Mouse (Mus musculus): ENCODE results near the gene Myh9.
"Not testable (repeated sequence)": the region's sequence is repeated elsewhere in the genome, so short reads cannot be mapped to it uniquely, and the experiment has no call there.

The Myh9 gene

DNA sequence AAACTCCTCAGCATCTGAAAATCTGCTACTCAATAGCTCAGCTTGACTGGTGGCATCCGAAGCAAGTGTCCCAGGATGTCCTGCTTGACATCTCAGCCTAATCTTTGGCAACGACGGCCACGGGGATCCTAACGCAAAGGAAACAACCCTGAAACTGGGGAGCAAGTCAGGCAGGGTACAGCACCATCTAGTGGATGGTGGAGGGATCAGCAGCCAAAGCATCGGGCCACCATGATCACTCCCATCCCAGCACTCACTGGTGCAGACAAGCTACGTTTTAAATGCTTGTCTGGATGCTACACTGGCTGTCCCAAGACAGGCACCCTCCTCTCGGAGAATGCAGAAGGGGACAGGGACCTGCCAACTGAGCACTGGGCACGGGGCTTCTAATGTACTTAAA lies 85.1 kb downstream of the Myh9 start, which contains the start of gene Apol8:
TSS of gene Apol8 (minus strand) at position 156 of the 400 bp plus-strand sequence.
- DNase-seq (ENCODE audit: low read depth, low spot score) = peak; percentile 71

DNA sequence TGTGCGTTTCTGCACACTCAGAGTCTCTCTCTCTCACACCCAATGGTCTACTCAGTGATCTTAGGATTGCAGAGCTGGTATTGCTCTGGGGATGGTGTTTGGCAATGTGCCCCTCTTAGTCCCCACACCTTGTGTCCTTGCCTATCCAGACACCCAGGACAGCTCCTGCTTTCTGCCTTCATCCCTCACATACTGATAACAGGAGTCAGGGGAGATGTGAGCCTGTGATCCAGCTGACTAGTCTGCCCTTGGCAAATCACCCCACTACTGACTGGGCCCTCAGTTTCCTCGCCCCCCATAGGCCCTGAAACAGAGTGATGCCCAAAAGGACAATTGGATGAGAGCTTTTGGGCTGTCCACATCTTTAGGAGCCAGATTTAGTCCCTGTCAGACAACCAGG lies 85.9 kb downstream of the Myh9 start:
- no peak for DNase-seq (ENCODE audit: low read depth, low spot score)

GRCm38 (mm10) chr15:77755132-77755531 lies 86.8 kb downstream of the Myh9 start:
- DNase-seq (ENCODE audit: low read depth, low spot score) = no peak

DNA sequence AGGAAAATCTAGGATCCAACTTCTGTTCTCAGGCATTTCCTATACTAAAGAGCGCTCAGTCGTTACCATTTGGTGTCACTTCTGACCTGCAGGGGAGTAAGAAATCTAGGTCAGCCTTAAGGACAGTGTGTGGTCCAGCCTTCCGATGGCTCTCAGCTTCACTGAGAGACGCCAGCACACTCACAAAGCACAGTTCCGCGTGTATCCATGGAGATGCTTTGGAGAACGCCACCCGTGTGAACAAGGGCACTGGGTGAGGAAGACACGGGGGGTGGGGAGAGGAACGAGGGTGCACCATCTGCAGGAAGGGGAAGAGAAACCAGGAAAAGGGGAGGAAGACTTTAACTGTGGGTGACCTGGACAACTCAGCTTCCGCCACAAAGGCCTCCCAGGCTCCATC lies 89.5 kb downstream of the Myh9 start:
- DNase-seq (ENCODE audit: low read depth, low spot score) = no peak

GRCm38 (mm10) chr15:77750461-77750860 lies 91.5 kb downstream of the Myh9 start:
- peak; percentile 77 for DNase-seq (ENCODE audit: low read depth, low spot score)

- no peak for DNase-seq (ENCODE audit: low read depth, low spot score)
Observed at GRCm38 (mm10) chr15:77749717-77750116, 92.3 kb downstream of the Myh9 start.

GRCm38 (mm10) chr15:77748414-77748813 lies 93.6 kb downstream of the Myh9 start:
- no peak for DNase-seq (ENCODE audit: low read depth, low spot score)

- DNase-seq (ENCODE audit: low read depth, low spot score) = no peak
Observed at GRCm38 (mm10) chr15:77746326-77746725, 95.6 kb downstream of the Myh9 start.

DNA sequence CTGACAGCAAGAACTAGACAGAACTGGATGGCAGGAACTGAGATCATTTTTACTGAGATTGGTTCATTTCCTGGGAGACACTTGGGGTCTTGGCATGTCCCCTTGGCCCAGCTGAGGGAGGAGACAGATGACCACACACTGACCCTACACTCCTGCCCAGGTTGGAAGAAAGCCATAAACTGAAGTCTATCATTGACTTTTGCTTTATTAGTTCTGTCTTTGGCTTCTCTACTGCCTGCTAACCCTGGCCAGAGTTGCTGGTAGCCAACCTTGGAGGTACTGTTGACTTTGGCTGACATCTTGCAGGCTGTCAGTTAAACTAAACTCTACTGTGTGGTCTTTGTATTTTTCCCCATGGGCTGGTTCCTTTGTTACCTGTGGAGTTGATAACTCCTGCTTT lies 96.9 kb downstream of the Myh9 start:
- DNase-seq (ENCODE audit: low read depth, low spot score) = no peak

DNA sequence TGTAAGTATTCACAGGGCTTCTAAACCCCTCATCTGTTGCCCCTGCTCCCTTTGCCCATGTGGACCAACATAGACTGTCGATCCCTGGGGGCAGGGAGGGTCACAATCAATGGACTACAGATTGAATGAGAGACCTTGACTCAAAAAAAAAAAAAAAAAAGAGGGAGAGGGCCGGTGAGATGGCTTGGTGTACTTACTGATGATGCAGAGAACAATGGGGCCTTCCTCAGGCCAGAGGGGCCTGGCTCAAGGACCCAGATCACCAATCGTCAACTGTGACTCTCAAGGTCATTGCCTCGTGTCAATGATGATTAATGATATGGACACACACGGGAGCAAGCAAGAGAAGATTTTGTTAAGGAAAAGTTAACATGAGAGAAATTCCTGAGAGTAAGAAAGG lies 97.3 kb downstream of the Myh9 start:
- DNase-seq (ENCODE audit: low read depth, low spot score) = no peak

DNA sequence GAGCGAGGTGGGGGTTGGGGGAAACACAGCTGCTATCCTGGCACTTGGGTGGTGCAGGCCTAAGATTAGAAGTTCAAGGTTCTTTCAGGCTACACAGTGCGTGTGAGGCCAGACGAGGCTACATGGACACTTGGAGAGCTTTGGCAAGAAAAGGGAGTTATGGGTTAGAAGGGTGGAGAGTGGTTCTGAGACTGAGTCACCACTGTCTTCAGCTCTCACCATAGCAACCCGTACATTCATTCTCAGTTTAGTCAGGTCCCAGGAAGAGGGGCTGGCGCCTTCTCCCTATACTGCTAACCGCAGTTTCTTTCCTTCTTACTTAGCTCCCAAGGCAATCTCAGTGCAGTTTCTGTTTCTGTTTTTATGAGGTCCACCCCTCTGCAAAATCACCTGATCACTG lies 100.4 kb downstream of the Myh9 start:
- DNase-seq (ENCODE audit: low read depth, low spot score) = not testable (repeated sequence)

GRCm38 (mm10) chr15:77740511-77741297 lies 101.3 kb downstream of the Myh9 start:
- peak; percentile 65 for DNase-seq (ENCODE audit: low read depth, low spot score)

DNA sequence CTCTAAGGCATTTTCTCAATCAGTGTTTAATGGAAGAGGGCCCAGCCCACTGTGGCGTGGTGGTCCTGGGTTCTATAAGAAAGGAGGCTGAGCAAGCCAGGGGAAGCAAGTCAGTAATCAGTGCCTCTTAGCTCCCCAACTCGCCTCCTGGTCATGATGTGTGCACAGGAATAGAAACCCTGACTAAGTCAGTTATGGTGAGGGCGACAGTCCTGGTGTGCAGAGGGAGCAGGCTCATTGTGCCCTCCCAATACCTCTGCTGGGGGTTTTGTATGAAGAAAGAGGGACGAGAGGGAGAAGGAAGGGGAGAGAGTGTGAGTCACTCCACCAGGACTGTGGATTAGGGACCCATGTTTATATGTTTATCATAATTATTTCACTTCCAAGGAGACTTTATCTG lies 108.1 kb downstream of the Myh9 start:
- DNase-seq (ENCODE audit: low read depth, low spot score) = not testable (repeated sequence)

DNA sequence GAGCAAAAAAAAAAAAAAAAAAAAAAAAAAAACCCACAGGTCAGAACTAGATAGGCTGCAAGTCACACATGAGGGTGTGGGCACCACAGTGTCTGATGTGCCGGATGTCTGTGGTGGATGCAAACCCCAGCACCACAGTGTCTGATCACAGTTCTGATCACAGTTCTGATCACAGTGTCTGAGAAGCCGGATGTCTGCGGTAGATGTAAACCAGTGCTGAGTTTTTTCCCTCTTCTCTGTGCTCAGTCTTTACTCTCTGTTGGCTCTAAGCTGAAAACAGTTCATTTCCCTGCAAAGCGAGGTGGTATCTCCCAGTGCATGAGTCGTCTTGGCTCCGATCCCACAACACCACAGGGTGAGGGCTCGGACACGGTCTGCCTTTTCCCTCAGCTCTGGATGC lies 108.6 kb downstream of the Myh9 start:
- not testable (repeated sequence) for DNase-seq (ENCODE audit: low read depth, low spot score)

- not testable (repeated sequence) for DNase-seq (ENCODE audit: low read depth, low spot score)
Observed at GRCm38 (mm10) chr15:77732851-77733250, 109.1 kb downstream of the Myh9 start.

DNA sequence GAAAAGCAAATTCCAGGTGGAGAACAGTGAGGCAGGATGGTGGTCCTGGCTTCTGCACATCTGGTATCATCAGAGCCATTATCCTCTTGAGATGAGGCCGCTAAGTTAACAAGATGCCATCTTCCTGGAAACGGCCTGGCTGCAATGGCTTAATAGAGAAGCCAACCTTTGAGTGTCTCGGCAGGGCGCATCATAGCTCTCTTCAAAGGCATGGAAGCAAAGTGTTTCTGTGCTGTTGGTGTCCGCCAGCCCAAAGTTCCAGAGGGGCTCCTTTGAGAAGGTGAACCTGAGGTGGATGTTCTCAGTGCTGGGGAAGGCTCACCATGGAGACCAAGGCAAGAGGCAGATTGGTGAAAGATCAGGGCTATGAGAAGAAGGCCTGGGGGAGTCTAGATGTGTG lies 110.4 kb downstream of the Myh9 start:
- DNase-seq (ENCODE audit: low read depth, low spot score) = no peak

- DNase-seq (ENCODE audit: low read depth, low spot score) = not testable (repeated sequence)
Observed at GRCm38 (mm10) chr15:77728739-77729138, 113.2 kb downstream of the Myh9 start, which contains the start of gene Apol9b. Gene Apol9b, plus strand, starts transcription at chr15:77729039.

DNA sequence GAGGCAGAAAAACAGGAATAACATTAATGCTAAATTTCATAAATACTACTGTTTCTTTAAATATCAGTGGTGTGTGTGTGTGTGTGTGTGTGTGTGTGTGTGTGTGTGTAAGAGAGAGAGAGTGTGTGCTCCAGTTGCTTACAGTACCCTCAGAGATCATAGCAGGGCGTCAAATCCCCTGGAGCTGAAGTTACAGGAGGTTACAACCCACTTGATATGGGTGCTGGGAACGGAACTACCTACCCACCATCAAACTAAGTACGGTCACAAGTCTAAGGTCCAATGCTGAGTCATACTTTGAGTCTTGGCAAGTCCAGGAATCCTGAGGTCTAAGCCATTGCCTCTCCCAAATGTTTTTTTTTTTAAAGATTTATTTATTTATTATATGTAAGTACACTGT lies 114.2 kb downstream of the Myh9 start:
- DNase-seq (ENCODE audit: low read depth, low spot score) = not testable (repeated sequence)

DNA sequence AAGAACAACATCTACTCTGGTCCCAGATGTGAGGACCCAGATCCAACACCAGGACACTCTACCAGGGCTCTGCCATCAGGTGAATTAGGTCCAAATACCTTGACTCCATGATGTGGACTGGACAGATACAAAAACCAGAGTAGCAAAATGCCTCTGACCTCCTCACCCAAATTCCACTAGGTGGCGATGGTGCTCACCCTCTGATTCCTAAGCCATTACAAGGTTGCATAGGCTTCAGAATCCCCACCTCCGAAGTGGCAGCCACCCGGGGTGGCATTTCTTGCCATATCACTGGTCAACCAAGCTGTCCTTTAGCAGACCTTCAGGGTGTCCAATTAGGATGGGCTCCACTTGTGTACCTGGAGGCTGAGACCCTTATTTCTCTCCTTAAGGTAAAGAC lies 114.8 kb downstream of the Myh9 start:
- DNase-seq (ENCODE audit: low read depth, low spot score) = peak; percentile 30

- DNase-seq (ENCODE audit: low read depth, low spot score) = not testable (repeated sequence)
Observed at GRCm38 (mm10) chr15:77725393-77726020, 116.5 kb downstream of the Myh9 start.

- DNase-seq (ENCODE audit: low read depth, low spot score) = not testable (repeated sequence)
Observed at GRCm38 (mm10) chr15:77724208-77724911, 117.6 kb downstream of the Myh9 start.

DNA sequence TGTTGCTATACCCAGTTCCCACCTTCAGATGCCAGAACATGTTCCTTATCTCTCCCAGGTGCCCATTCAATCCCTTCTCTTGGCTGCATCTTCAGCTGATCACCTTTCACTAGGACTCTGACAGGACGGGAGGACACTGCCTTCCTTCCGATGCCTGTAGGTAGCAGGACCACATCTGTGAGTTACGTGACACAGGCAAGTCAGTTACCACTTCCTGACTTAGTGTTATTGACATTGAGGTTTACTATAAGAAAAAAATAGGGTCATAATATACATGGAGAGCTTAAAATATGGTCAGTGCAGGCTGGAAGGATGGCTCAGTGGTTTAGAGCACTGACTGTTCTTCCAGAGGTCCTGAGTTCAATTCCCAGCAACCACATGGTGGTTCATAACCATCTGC lies 120.5 kb downstream of the Myh9 start:
- not testable (repeated sequence) for DNase-seq (ENCODE audit: low read depth, low spot score)
